Mouse (Mus musculus) CH12.LX (cell line): ENCODE measurements at regions not wholly inside any gene's neighbourhood (a gene's known extent, or its start where the extent isn't known, plus 50 kb on each side); places are given as distances from the start of the nearest gene placed in this dataset.

Experiments used
- DNase-seq: peaks from one replicate; pipeline ENCODE4 v3.0.0-alpha.2; 2013; ENCODE audit errors: extremely low read depth
- H3K27ac ChIP-seq: 2 replicates; pipeline ENCODE4 v1.5.1; 2012; ENCODE audit warnings: low read depth, mild to moderate bottlenecking, control low read depth, moderate library complexity; ENCODE audit not compliant: insufficient read depth
- H3K27me3 ChIP-seq: replicated peaks from 2 replicates; pipeline ENCODE3; 2012; ENCODE audit warnings: inconsistent platforms
- H3K36me3 ChIP-seq, 2 experiments: replicated peaks in 1 of 2; 2 replicates each; pipeline versions ENCODE3 to v1.6.1; 2012; ENCODE audit warnings: inconsistent platforms in 1 of 2, low read length in 1 of 2, mild to moderate bottlenecking in 1 of 2, mixed read lengths in 1 of 2, moderate library complexity in 1 of 2; ENCODE audit not compliant: control insufficient read depth in 1 of 2, insufficient read depth in 1 of 2
- H3K4me1 ChIP-seq, 2 experiments: 2 replicates each; pipeline ENCODE4 v1.6.1; 2012; ENCODE audit warnings: inconsistent platforms in 1 of 2, moderate library complexity in 1 of 2; ENCODE audit not compliant: insufficient read depth in 2 of 2, control insufficient read depth in 1 of 2
- H3K4me2 ChIP-seq: 2 replicates; pipeline ENCODE4 v1.6.1; 2012; ENCODE audit warnings: low read depth, mild to moderate bottlenecking, control low read depth; ENCODE audit not compliant: poor library complexity, insufficient read depth, severe bottlenecking
- H3K4me3 ChIP-seq, 3 experiments: fragments of 150-350 bp in 1 of 3; sonication (generic) in 1 of 3; replicated peaks in 1 of 3; 2 replicates each; pipeline versions ENCODE3 to v1.5.1; 2011 to 2012; ENCODE audit warnings: low read depth in 2 of 3, low read length in 2 of 3, mild to moderate bottlenecking in 2 of 3, moderate library complexity in 2 of 3, control low read depth in 1 of 3, improper control_type of control experiment in 1 of 3, inconsistent platforms in 1 of 3, mixed read lengths in 1 of 3; ENCODE audit not compliant: poor library complexity in 1 of 3
- H3K79me2 ChIP-seq: replicated peaks from 2 replicates; pipeline ENCODE4 v1.6.1; 2012; ENCODE audit warnings: mild to moderate bottlenecking, moderate library complexity; ENCODE audit not compliant: control insufficient read depth, poor library complexity, insufficient read depth, severe bottlenecking; ENCODE audit errors: extremely low read depth
- H3K9ac ChIP-seq: 2 replicates; pipeline ENCODE4 v1.6.1; 2012; ENCODE audit warnings: low read depth, mild to moderate bottlenecking, control low read depth, moderate library complexity; ENCODE audit not compliant: insufficient read depth
- H3K9me3 ChIP-seq: replicated peaks from 2 replicates; pipeline ENCODE3; 2012; ENCODE audit warnings: low read length, inconsistent platforms, mixed read lengths
- BHLHE40 ChIP-seq: IDR thresholded peaks from 2 replicates; pipeline ENCODE4 v1.6.1; 2011; ENCODE audit warnings: mild to moderate bottlenecking, low read depth, low read length, improper control_type of control experiment
- CHD1 ChIP-seq: IDR thresholded peaks from 2 replicates; pipeline ENCODE4 v1.6.1; 2012; ENCODE audit warnings: low read depth, low read length, improper control_type of control experiment, inconsistent platforms
- E2F4 ChIP-seq: IDR thresholded peaks from 2 replicates; pipeline ENCODE4 v1.6.1; 2011; ENCODE audit warnings: low read depth, low read length, improper control_type of control experiment; ENCODE audit not compliant: insufficient replicate concordance
- ELF1 ChIP-seq: IDR thresholded peaks from 2 replicates; pipeline ENCODE4 v1.6.1; 2014; ENCODE audit warnings: low read depth, mild to moderate bottlenecking, inconsistent platforms, low read length, improper control_type of control experiment
- EP300 ChIP-seq: IDR thresholded peaks from 2 replicates; pipeline ENCODE4 v1.6.1; 2011; ENCODE audit warnings: low read length, improper control_type of control experiment
- GABPA ChIP-seq: IDR thresholded peaks from 2 replicates; pipeline ENCODE4 v1.6.1; 2012; ENCODE audit warnings: low read depth, low read length, improper control_type of control experiment, inconsistent platforms; ENCODE audit not compliant: insufficient replicate concordance
- IRF4 ChIP-seq: IDR thresholded peaks from 2 replicates; pipeline ENCODE4 v1.6.1; 2014; ENCODE audit warnings: low read depth, mild to moderate bottlenecking, inconsistent platforms, low read length, improper control_type of control experiment
- JUN ChIP-seq: IDR thresholded peaks from 2 replicates; pipeline ENCODE4 v1.6.1; 2011; ENCODE audit warnings: low read depth, mild to moderate bottlenecking, low read length, improper control_type of control experiment, moderate library complexity; ENCODE audit not compliant: insufficient read depth
- JUND ChIP-seq: conservative IDR thresholded peaks from 2 replicates; pipeline ENCODE4 v1.6.1; 2011; ENCODE audit warnings: low read depth, low read length, improper control_type of control experiment
- MAFK ChIP-seq: IDR thresholded peaks from 2 replicates; pipeline ENCODE4 v1.6.1; 2011; ENCODE audit warnings: low read length, improper control_type of control experiment; ENCODE audit not compliant: insufficient replicate concordance
- PAX5 ChIP-seq: IDR thresholded peaks from 2 replicates; pipeline ENCODE4 v1.6.1; 2012; ENCODE audit warnings: low read length, inconsistent platforms, mixed read lengths
- POLR2A ChIP-seq: IDR thresholded peaks from 2 replicates; pipeline ENCODE4 v1.6.1; 2011; ENCODE audit warnings: low read depth, mild to moderate bottlenecking, improper control_type of control experiment, low read length
- RAD21 ChIP-seq: IDR thresholded peaks from 2 replicates; pipeline ENCODE4 v1.6.1; 2011; ENCODE audit warnings: low read depth, mild to moderate bottlenecking, low read length, improper control_type of control experiment, moderate library complexity
- SMC3 ChIP-seq: IDR thresholded peaks from 2 replicates; pipeline ENCODE4 v1.6.1; 2011; ENCODE audit warnings: low read depth, low read length, improper control_type of control experiment
- TBP ChIP-seq: conservative IDR thresholded peaks from 2 replicates; pipeline ENCODE4 v1.6.1; 2011; ENCODE audit warnings: low read depth, low read length, improper control_type of control experiment
- USF1 ChIP-seq: IDR thresholded peaks from 2 replicates; pipeline ENCODE4 v1.6.1; 2014; ENCODE audit warnings: low read depth, mild to moderate bottlenecking, inconsistent platforms, low read length, improper control_type of control experiment
- dilution Hi-C: fragments of 300-500 bp; cut with MboI; formaldehyde crosslinking; loops from 2 replicates; pipeline ENCODE4 v1.14.3; 2020; ENCODE audit warnings: low sequenced_read_pairs; ENCODE audit not compliant: extremely low pct_unique_long_range_greater_than_20kb, extremely low pct_ligation_motif_present
- in situ Hi-C: fragments of 300-500 bp; cut with MboI; formaldehyde crosslinking; loops from 3 replicates; pipeline ENCODE4 v1.14.3; 2019; ENCODE audit warnings: low sequenced_read_pairs, low pct_ligation_motif_present, low pct_unique_long_range_greater_than_20kb, mixed read lengths

- no peak for DNase-seq
- Histone ChIP-seq H3K4me2 (no peak overlapping the region), H3K27me3 (no peaks in the 10 kb centered on the region), H3K4me1 (peaks cover 0 to 6% of the 10 kb centered on the region in 2 experiments; a peak in 1 of 4 replicates), H3K36me3 (no peaks in the 10 kb centered on the region), H3K9me3 (no peaks in the 10 kb centered on the region), H3K9ac (no peak overlapping the region), H3K79me2 (no peaks in the 10 kb centered on the region), H3K4me3 (no peak overlapping the region), H3K27ac (no peak overlapping the region)
- dilution Hi-C loops (no loop called here), in situ Hi-C loops (no loop called here)
- TF ChIP-seq SMC3: no peak
- no peak for TF ChIP-seq RAD21
- TF ChIP-seq USF1: no peak
- no peak for TF ChIP-seq CHD1
- TF ChIP-seq E2F4: no peak
- no peak for TF ChIP-seq ELF1
Observed at GRCm38 (mm10) chr1:61302570-61303071, 324.9 kb downstream of the Icos start.

- no peak overlapping the region for H3K27ac ChIP-seq
- H3K79me2 ChIP-seq: no peaks in the 10 kb centered on the region
- no peaks in the 10 kb centered on the region for H3K9me3 ChIP-seq
- no peak overlapping the region for H3K4me3 ChIP-seq
- no peaks in the 10 kb centered on the region for H3K36me3 ChIP-seq
- no peak overlapping the region for H3K4me2 ChIP-seq
- no peaks in the 10 kb centered on the region for H3K27me3 ChIP-seq
- no peak overlapping the region for H3K9ac ChIP-seq
- dilution Hi-C loops: no loop called here
- in situ Hi-C loops: no loop called here
- no peaks in the 10 kb centered on the region for H3K4me1 ChIP-seq
- no peak for TF ChIP-seq JUN
- no peak for TF ChIP-seq GABPA
- TF ChIP-seq E2F4: no peak
- DNase-seq: no peak
Observed at GRCm38 (mm10) chr1:61306296-61306695, 328.6 kb downstream of the Icos start.

- no peak for DNase-seq
- Histone ChIP-seq H3K4me1 (no peaks in the 10 kb centered on the region), H3K4me2 (no peak overlapping the region), H3K4me3 (no peak overlapping the region), H3K9ac (no peak overlapping the region), H3K79me2 (no peaks in the 10 kb centered on the region), H3K27me3 (no peaks in the 10 kb centered on the region), H3K9me3 (no peaks in the 10 kb centered on the region), H3K36me3 (no peaks in the 10 kb centered on the region), H3K27ac (no peak overlapping the region)
- no peak for TF ChIP-seq IRF4
- TF ChIP-seq MAFK: no peak
- TF ChIP-seq PAX5: no peak
- TF ChIP-seq JUND: no peak
- TF ChIP-seq EP300: no peak
- TF ChIP-seq BHLHE40: no peak
- TF ChIP-seq TBP: no peak
- TF ChIP-seq POLR2A: no peak
- TF ChIP-seq GABPA: no peak
- in situ Hi-C loops: no loop called here
- dilution Hi-C loops: no loop called here
Observed at GRCm38 (mm10) chr1:61309563-61309962, 329.1 kb upstream of the Pard3b start.
